Mouse (Mus musculus) liver, postnatal 0 days (tissue): ENCODE results near the gene Megf9. TPM values are rescaled to one million over a fixed set of nuclear protein-coding genes. Genes with fewer than 3 reads are reported as not detected.

Source experiments
- ATAC-seq: fragments of 200-750 bp; cut with Nextera tagmentation; 2 replicates; pipeline ENCODE4 v1.8.0; 2017; ENCODE audit warnings: mild to moderate bottlenecking, moderate library complexity
- DNase-seq: peaks from one replicate; pipeline ENCODE4 v3.0.0-alpha.2; 2016
- H3K27ac ChIP-seq: fragments of 300-500 bp; sonication (generic); 2 replicates; pipeline ENCODE4 v1.5.1; 2014; ENCODE audit warnings: antibody characterized with exemption, moderate library complexity, mild to moderate bottlenecking, low read depth
- H3K27me3 ChIP-seq: fragments of 300-500 bp; sonication (generic); 2 replicates; pipeline ENCODE4 v1.6.1; 2014; ENCODE audit warnings: low read length, control low read depth, mixed read lengths; ENCODE audit not compliant: insufficient read depth
- H3K36me3 ChIP-seq: fragments of 300-500 bp; sonication (generic); replicated peaks from 2 replicates; pipeline ENCODE4 v1.6.1; 2014; ENCODE audit warnings: mild to moderate bottlenecking, control low read depth, low read length, moderate library complexity, mixed read lengths; ENCODE audit not compliant: insufficient read depth
- H3K4me1 ChIP-seq: fragments of 300-500 bp; sonication (generic); 2 replicates; pipeline ENCODE4 v1.6.1; 2014; ENCODE audit warnings: antibody characterized with exemption, mild to moderate bottlenecking, control low read depth; ENCODE audit not compliant: insufficient read depth
- H3K4me2 ChIP-seq: fragments of 300-500 bp; sonication (generic); 2 replicates; pipeline ENCODE4 v1.6.1; 2014; ENCODE audit warnings: low read depth, mild to moderate bottlenecking, low read length, moderate library complexity, mixed read lengths
- H3K4me3 ChIP-seq: fragments of 300-500 bp; sonication (generic); 2 replicates; pipeline ENCODE4 v1.5.1; 2014; ENCODE audit warnings: low read depth, low read length
- H3K9ac ChIP-seq: fragments of 300-500 bp; sonication (generic); replicated peaks from 2 replicates; pipeline ENCODE4 v1.6.1; 2014; ENCODE audit warnings: mild to moderate bottlenecking, moderate library complexity
- H3K9me3 ChIP-seq: fragments of 300-500 bp; sonication (generic); 2 replicates; pipeline ENCODE4 v1.6.1; 2016; ENCODE audit warnings: mild to moderate bottlenecking, control low read depth, low read length, mixed read lengths
- CTCF ChIP-seq: sonication (generic); IDR thresholded peaks from 2 replicates; pipeline ENCODE4 v1.5.1; 2016; ENCODE audit warnings: antibody characterized with exemption, low read depth
- EP300 ChIP-seq: IDR thresholded peaks from 2 replicates; pipeline ENCODE4 v1.6.1; 2016; ENCODE audit warnings: antibody characterized with exemption, low read depth, mild to moderate bottlenecking
- WGBS: fragments of 180-500 bp; shearing (Covaris S2); extraction: QIAGEN DNeasy Blood & Tissue Kit; methylation state at CpG from one replicate; pipeline ENCODE4 v1.1.7; 2014; ENCODE audit not compliant: insufficient replicate concordance; 5-methylcytosine and 5-hydroxymethylcytosine counted together
- polyA plus RNA-seq: library from polyadenylated mRNA; unstranded; fragments of >200 nt; fragmentation: Nextera tagmentation; extraction: Ambion mirVana; gene quantifications from 2 replicates; pipeline ENCODE4 v1.2.1, GENCODE M21; 2015

Gene Megf9
- polyA plus RNA-seq, 1 experiment from 2014 or later, result 9.4 TPM

DNA sequence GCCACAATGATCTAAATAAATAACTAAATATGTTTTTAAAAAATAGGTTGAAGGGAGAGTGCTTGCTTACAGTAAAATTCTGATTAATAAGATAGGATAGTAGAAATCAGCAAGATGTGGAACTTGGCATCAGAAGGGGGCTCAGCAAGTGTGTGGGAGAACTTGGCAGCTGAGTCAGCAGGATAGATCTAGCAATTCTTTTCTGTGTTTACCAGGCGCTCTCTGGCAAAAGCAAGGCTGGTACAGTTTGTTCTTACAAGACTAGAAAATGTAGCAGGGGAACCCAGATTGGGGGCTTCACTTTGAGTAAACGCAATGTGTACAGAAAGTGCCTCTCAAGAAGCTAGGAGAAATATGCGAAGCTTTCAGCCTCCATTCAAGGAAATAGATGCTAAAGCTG is 35.5 kb downstream of the Megf9 start:
- Histone ChIP-seq H3K4me3 (no peak overlapping the region), H3K4me2 (no peak overlapping the region), H3K27ac (no peak overlapping the region), H3K9ac (no peak overlapping the region), H3K27me3 (no peaks in the 10 kb centered on the region), H3K36me3 (no peaks in the 10 kb centered on the region), H3K4me1 (peaks cover 7% of the 10 kb centered on the region; the same call in 1 of the 2 replicates), H3K9me3 (no peaks in the 10 kb centered on the region)
- DNase-seq (no peak), ATAC-seq (no peak)
- TF ChIP-seq CTCF (no peak), EP300 (no peak)
- 88% methylated on average over 3 of the region's 3 CpGs for WGBS

DNA sequence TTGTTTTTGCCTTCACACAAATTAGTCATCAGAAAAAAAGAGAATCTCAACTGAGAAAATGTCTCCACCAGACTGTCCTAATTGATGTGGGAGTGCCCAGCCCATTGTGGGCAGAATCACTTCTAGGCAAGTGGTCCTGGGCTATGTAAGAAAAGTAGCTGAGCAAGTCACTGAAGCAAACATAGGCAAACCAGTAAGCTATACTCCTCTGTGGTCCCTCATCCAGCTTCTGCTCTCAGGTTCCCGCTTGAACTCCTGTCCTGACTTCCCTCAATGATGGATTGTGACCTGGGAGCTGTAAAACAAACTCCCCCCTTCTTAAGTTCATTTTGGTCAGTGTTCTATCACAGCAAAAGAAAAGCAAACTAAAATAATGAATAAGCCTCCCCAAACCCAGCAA is 37.8 kb downstream of the Megf9 start:
- no peaks in the 10 kb centered on the region for H3K9me3 ChIP-seq
- no peak for ATAC-seq
- H3K4me3 ChIP-seq, result no peak overlapping the region
- TF ChIP-seq EP300, result no peak
- no peak for TF ChIP-seq CTCF
- DNase-seq, result no peak
- WGBS, result 64% methylated on average over 1 of the region's 1 CpGs
- H3K9ac ChIP-seq, result no peak overlapping the region
- H3K27me3 ChIP-seq, result no peaks in the 10 kb centered on the region
- no peak overlapping the region for H3K27ac ChIP-seq
- H3K36me3 ChIP-seq, result 0 out of 2 replicates have a peak, but pooled peaks cover 2% of the 10 kb centered on the region
- H3K4me2 ChIP-seq, result no peak overlapping the region
- H3K4me1 ChIP-seq, result peaks cover 7% of the 10 kb centered on the region; the same call in 1 of the 2 replicates

DNA sequence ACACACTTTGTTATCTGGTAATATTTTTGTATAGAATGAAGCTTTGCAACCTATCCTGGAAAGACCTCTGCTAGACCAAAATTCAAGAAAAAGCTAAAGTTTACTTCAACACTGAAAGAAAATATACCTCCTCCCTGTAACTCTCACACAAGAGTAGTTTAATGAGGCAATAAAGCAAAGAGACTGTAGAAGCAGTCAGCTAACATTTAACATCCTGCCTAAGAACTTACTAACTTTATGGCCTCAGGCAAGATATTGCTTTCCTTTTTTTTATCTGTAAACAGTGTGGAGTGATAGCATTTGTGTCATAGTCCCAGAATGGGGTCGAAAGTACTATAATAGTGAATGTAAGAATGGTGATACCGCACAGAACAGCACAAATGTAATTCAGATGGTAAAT is 45.0 kb downstream of the Megf9 start:
- DNase-seq (no peak), ATAC-seq (no peak)
- Histone ChIP-seq H3K4me1 (no peaks in the 10 kb centered on the region), H3K4me3 (no peak overlapping the region), H3K27me3 (no peaks in the 10 kb centered on the region), H3K27ac (no peak overlapping the region), H3K4me2 (no peak overlapping the region), H3K36me3 (0 out of 2 replicates have a peak, but pooled peaks cover 2% of the 10 kb centered on the region), H3K9ac (no peak overlapping the region), H3K9me3 (no peaks in the 10 kb centered on the region)
- WGBS, result 69% methylated on average over 2 of the region's 2 CpGs
- TF ChIP-seq CTCF, result no peak
- TF ChIP-seq EP300, result no peak

DNA sequence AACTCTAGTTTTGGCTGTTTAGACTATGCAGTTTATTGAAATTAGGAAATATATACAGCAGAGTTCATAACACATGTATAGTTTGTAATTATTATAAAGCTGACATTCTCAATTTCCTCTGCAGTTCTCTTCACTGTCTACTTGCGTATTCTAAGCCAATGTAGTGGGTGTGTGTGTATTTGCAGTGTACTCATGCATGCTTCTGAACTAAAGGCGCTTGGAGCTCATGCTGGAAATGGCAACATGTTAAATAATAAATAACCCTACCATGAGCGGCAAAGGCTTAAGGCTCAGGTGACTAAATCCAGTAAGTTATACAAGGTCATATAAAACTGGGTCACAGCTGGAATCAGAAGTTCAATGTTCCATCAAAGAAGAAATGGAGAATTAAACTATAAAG is 46.4 kb downstream of the Megf9 start:
- TF ChIP-seq EP300, result no peak
- no peak for TF ChIP-seq CTCF
- 61% methylated on average over 3 of the region's 3 CpGs for WGBS

DNA sequence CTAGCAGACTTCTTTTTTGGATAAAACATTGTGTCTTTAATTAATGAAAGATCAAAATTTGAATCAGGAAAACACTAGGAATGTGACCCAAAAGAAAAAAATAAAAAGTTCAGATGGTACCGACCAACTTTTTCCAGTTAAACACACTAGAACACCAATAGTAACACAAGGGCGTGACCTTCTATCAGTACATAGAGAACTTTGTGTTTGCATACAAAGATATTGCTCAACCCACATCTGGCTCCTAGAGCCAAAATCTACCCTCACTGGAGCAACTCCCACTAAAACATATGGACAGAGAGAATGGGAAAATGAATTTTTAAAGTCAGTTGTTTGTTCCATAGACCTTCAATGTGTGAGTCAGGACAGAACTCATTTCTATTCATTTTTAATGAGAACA is 50.7 kb downstream of the Megf9 start:
- TF ChIP-seq CTCF (no peak), EP300 (peak; percentile 74)
- Histone ChIP-seq H3K9me3 (no peaks in the 10 kb centered on the region), H3K27me3 (no peaks in the 10 kb centered on the region), H3K27ac (peak overlapping the region; percentile 69), H3K4me1 (peaks cover 7% of the 10 kb centered on the region; the same call in 1 of the 2 replicates), H3K4me2 (no peak overlapping the region), H3K9ac (no peak overlapping the region), H3K4me3 (no peak overlapping the region), H3K36me3 (no peaks in the 10 kb centered on the region)
- ATAC-seq (peak; percentile 90), DNase-seq (no peak)
- 64% methylated on average over 2 of the region's 2 CpGs for WGBS

More for the DNA sequence above, 46.4 kb downstream of the Megf9 start:
- no peak overlapping the region for H3K4me2 ChIP-seq
- H3K27me3 ChIP-seq, result no peaks in the 10 kb centered on the region
- no peak for ATAC-seq
- H3K27ac ChIP-seq, result no peak overlapping the region
- no peaks in the 10 kb centered on the region for H3K4me1 ChIP-seq
- no peak for DNase-seq
- 0 out of 2 replicates have a peak, but pooled peaks cover 2% of the 10 kb centered on the region for H3K36me3 ChIP-seq
- no peaks in the 10 kb centered on the region for H3K9me3 ChIP-seq
- no peak overlapping the region for H3K4me3 ChIP-seq
- H3K9ac ChIP-seq, result no peak overlapping the region

DNA sequence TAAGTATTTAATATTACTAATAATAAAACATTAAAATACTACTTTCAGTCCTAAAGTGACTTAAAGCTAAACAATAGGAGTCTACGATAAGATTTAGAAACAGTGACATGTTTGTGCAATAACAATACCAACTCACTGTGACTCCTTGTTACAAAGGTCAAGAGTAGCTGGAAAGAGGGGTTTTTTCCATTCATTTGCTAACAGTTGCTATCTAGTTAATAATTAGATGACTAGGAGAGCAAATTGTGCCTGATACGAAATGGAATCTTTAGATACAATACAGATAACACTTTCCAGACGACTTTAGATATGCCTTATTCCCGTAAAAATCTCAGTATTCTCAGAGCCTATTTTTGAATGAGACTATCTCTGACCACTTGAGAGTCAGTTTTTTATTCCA is 52.9 kb downstream of the Megf9 start:
- TF ChIP-seq EP300, result peak; percentile 59; the same call in 1 of the 2 replicates
- TF ChIP-seq CTCF, result no peak
- ATAC-seq, result peak; percentile 81

DNA sequence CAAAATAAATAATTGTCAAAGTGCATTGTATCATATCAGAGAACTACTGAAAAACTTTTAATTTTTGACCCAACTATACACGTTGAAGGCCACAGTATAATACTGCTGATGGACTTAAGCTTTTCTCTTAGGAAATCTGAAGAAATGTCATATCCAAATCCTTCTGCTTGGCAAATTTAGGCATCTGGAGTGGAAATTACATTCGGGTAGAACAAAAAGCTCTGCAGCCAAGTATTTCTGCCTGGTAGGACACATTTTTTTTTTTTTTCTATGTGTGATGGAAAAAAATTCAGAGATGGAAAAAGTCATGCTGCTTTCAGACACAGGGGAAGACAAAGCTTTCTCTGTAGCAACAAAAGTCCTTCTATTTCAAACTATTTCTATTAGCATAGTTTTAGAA is 63.4 kb downstream of the Megf9 start:
- Histone ChIP-seq H3K4me1 (no peaks in the 10 kb centered on the region), H3K9me3 (no peaks in the 10 kb centered on the region), H3K9ac (no peak overlapping the region), H3K4me2 (no peak overlapping the region), H3K36me3 (no peaks in the 10 kb centered on the region), H3K27ac (no peak overlapping the region), H3K27me3 (no peaks in the 10 kb centered on the region), H3K4me3 (no peak overlapping the region)
- DNase-seq (no peak), ATAC-seq (no peak)
- WGBS, result 71% methylated on average over 2 of the region's 2 CpGs
- TF ChIP-seq CTCF, result no peak
- TF ChIP-seq EP300, result no peak

More for the DNA sequence above, 52.9 kb downstream of the Megf9 start:
- Histone ChIP-seq H3K4me1 (peaks cover 7% of the 10 kb centered on the region; the same call in 1 of the 2 replicates), H3K27ac (peak overlapping the region; percentile 62; the same call in 1 of the 2 replicates), H3K9ac (no peak overlapping the region), H3K9me3 (no peaks in the 10 kb centered on the region), H3K4me2 (no peak overlapping the region), H3K27me3 (no peaks in the 10 kb centered on the region), H3K4me3 (no peak overlapping the region), H3K36me3 (no peaks in the 10 kb centered on the region)
- DNase-seq, result no peak
- WGBS, result 54% methylated on average over 4 of the region's 4 CpGs
